Mouse (Mus musculus) stomach, postnatal 0 days (tissue): Measurements from ENCODE around the gene Flnb.

ENCODE experiments used
- CTCF ChIP-seq: IDR thresholded peaks from 2 replicates; pipeline ENCODE4 v1.5.1; 2016; ENCODE audit warnings: antibody characterized with exemption, low read depth, mild to moderate bottlenecking, moderate library complexity
- EP300 ChIP-seq: optimal IDR thresholded peaks from 2 replicates; pipeline ENCODE3; 2016; ENCODE audit warnings: antibody characterized with exemption

- no peak for TF ChIP-seq CTCF
- TF ChIP-seq EP300, result no peak
Measured at GRCm38 (mm10) chr14:7821341-7821740, 3.6 kb downstream of the Flnb start.
